Mouse (Mus musculus) ES-E14 (cell line): ENCODE measurements around the gene Nos3. TPM values are rescaled to one million over a fixed set of nuclear protein-coding genes. Genes with fewer than 3 reads are reported as not detected.
A peak's percentile ranks its signal among the peaks of the same experiment; 100 is the strongest.

Experiments
- DNase-seq: peaks from one replicate; pipeline ENCODE4 v3.0.0-alpha.2; 2013; ENCODE audit warnings: low read depth, low spot score
- H3K27ac ChIP-seq: 2 replicates; pipeline ENCODE4 v1.5.1; 2012; ENCODE audit warnings: low read depth, mild to moderate bottlenecking, low read length, moderate library complexity, mixed read lengths; ENCODE audit not compliant: poor library complexity, insufficient read depth, severe bottlenecking
- H3K36me3 ChIP-seq: 2 replicates; pipeline ENCODE4 v1.6.1; 2012; ENCODE audit warnings: mild to moderate bottlenecking, low read length, moderate library complexity, mixed read lengths; ENCODE audit not compliant: control insufficient read depth, poor library complexity, insufficient read depth, severe bottlenecking
- H3K4me1 ChIP-seq, 2 experiments: fragments of 150-350 bp in 1 of 2; sonication (generic) in 1 of 2; 2 replicates each; pipeline ENCODE4 v1.6.1; 2012; ENCODE audit warnings: low read length in 2 of 2, mild to moderate bottlenecking in 1 of 2, mixed read lengths in 1 of 2; ENCODE audit not compliant: control insufficient read depth in 2 of 2, insufficient read depth in 2 of 2, poor library complexity in 1 of 2
- H3K4me3 ChIP-seq, 2 experiments: fragments of 150-350 bp in 1 of 2; sonication (generic) in 1 of 2; 2 replicates each; pipeline ENCODE4 v1.5.1; 2012; ENCODE audit warnings: low read length in 2 of 2, low read depth in 1 of 2, mild to moderate bottlenecking in 1 of 2, mixed read lengths in 1 of 2; ENCODE audit not compliant: insufficient read depth in 1 of 2, poor library complexity in 1 of 2, severe bottlenecking in 1 of 2
- H3K9ac ChIP-seq: 2 replicates; pipeline ENCODE4 v1.6.1; 2012; ENCODE audit warnings: low read depth, mild to moderate bottlenecking, low read length, mixed read lengths; ENCODE audit not compliant: poor library complexity, insufficient read depth, severe bottlenecking
- H3K9me3 ChIP-seq: fragments of 150-350 bp; sonication (generic); 2 replicates; pipeline ENCODE4 v1.6.1; 2012; ENCODE audit warnings: low read depth, mild to moderate bottlenecking, low read length; ENCODE audit not compliant: control insufficient read depth, insufficient read depth
- CHD2 ChIP-seq: IDR thresholded peaks from 2 replicates; pipeline ENCODE4 v1.6.1; 2014; ENCODE audit warnings: mild to moderate bottlenecking, low read depth, low read length, inconsistent platforms
- HCFC1 ChIP-seq: IDR thresholded peaks from 2 replicates; pipeline ENCODE4 v1.6.1; 2012; ENCODE audit warnings: low read length, inconsistent platforms, borderline replicate concordance; ENCODE audit not compliant: insufficient read depth
- MAFK ChIP-seq: IDR thresholded peaks from 2 replicates; pipeline ENCODE4 v1.6.1; 2014; ENCODE audit warnings: mild to moderate bottlenecking, low read depth, low read length, inconsistent platforms; ENCODE audit not compliant: insufficient read depth
- ZC3H11A ChIP-seq: IDR thresholded peaks from 2 replicates; pipeline ENCODE4 v1.6.1; 2012; ENCODE audit warnings: low read depth, mild to moderate bottlenecking, inconsistent platforms, low read length, borderline replicate concordance
- ZNF384 ChIP-seq: IDR thresholded peaks from 2 replicates; pipeline ENCODE4 v1.6.1; 2012; ENCODE audit warnings: low read depth, low read length, inconsistent platforms
- in situ Hi-C, 2 experiments: fragments of 600-800 bp; cut with MboI; formaldehyde crosslinking; loops; one replicate each; pipeline ENCODE4 v1.15.1; 2025; ENCODE audit warnings: low sequenced_read_pairs in 2 of 2, inconsistent platforms in 1 of 2; ENCODE audit not compliant: unreplicated experiment in 2 of 2
- total RNA-seq: library from RNA; depleted of rRNA; stranded (reverse); fragments of 300-350 nt; gene quantifications from 2 replicates; pipeline ENCODE4 v1.2.3, GENCODE M21; 2012; rRNA removed

Nos3 gene
- 2.2 and 5.8 TPM in 2 replicates for total RNA-seq

DNA sequence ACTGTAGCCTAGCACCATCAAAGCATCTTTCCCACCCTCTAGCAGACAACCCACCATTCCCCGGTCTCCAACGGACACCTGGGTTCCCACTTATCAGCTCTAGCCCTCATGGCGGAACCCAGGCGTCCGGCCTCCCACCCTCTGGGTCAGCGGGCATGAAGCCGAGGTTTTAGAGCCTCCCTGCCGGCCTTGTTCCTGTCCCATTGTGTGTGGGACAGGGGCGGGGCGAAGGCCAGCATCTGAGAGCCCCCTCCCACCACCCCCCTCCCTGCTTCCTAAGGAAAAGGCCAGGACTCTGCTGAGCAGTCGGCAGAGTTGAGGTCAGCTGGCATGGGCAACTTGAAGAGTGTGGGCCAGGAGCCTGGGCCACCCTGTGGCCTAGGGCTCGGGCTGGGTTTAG lies at the start of gene Nos3:
Gene Nos3, plus strand, starts transcription at position 303 of the 400 bp plus-strand sequence.
- no peak for DNase-seq
- Histone ChIP-seq H3K4me1 (peaks cover 6 to 26% of the 10 kb centered on the region in 2 experiments; a peak in 2 of 4 replicates), H3K36me3 (no peaks in the 10 kb centered on the region), H3K9me3 (no peaks in the 10 kb centered on the region), H3K9ac (peak within 1 kb of the TSS; percentile 30), H3K27ac (no peak within 1 kb of the TSS), H3K4me3 (peak within 1 kb of the TSS; percentile 18 to 39; a peak in 3 of 4 replicates)
- TF ChIP-seq ZNF384 (no peak), MAFK (no peak), ZC3H11A (no peak), CHD2 (no peak), HCFC1 (no peak)
- in situ Hi-C loops = no loop called here

DNA sequence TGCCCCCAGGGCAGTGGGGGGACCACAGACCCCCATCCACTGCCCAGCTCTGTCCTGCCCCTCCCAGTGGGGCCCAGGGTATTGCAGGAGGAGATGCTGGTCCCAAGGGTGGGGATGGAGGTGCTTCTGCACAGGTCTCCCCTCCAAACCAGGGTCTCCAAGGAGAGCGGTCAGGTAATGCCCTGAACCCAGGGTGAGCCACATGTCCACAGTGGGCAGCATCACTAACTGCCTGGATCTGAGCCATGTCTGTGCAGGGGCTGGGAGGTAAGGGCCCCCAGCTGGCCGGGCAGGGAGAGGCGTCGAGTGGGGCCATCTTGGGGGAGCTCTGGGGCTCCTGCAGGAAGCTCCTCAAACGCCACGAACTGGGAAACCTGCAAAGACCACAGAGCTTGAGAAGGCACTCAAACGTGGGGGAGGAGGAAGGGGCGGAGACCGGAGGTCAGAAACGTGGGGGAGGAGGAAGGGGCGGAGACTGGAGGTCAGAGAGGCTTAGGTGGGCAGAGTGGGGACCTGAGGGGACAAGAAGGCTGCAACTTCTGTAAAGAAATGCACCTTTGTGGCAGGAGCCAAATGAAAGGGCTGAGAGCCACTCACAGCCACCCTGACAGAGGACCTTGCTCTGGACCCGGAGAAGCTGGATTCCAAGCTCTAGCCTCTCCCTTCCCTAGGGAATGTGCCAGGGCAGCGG lies 44.7 kb upstream of the Nos3 start:
- DNase-seq = peak; percentile 55
- peaks cover 4 to 25% of the 10 kb centered on the region in 2 experiments; a peak in 2 of 4 replicates for H3K4me1 ChIP-seq

GRCm38 (mm10) chr5:24320467-24320813 lies 44.2 kb upstream of the Nos3 start:
- no peak for TF ChIP-seq CHD2
- H3K4me3 ChIP-seq = peak overlapping the region in 1 of 2 experiments; percentile 58; a peak in 2 of 4 replicates
- H3K36me3 ChIP-seq = no peaks in the 10 kb centered on the region
- H3K9ac ChIP-seq = peak overlapping the region; percentile 16; the same call in 1 of the 2 replicates
- H3K4me1 ChIP-seq = peaks cover 4 to 26% of the 10 kb centered on the region in 2 experiments; a peak in 2 of 4 replicates
- in situ Hi-C loops = no loop called here
- no peak overlapping the region for H3K27ac ChIP-seq
- no peaks in the 10 kb centered on the region for H3K9me3 ChIP-seq
- no peak for DNase-seq

More for the DNA sequence above, 44.7 kb upstream of the Nos3 start:
- peak overlapping the region; percentile 45; the same call in 1 of the 2 replicates for H3K9ac ChIP-seq
- peak overlapping the region; percentile 16 to 58 for H3K4me3 ChIP-seq
- in situ Hi-C loops = no loop called here
- TF ChIP-seq MAFK (no peak), CHD2 (no peak), ZC3H11A (no peak), ZNF384 (no peak), HCFC1 (no peak)
- no peak overlapping the region for H3K27ac ChIP-seq
- H3K9me3 ChIP-seq = no peaks in the 10 kb centered on the region
- no peaks in the 10 kb centered on the region for H3K36me3 ChIP-seq

DNA sequence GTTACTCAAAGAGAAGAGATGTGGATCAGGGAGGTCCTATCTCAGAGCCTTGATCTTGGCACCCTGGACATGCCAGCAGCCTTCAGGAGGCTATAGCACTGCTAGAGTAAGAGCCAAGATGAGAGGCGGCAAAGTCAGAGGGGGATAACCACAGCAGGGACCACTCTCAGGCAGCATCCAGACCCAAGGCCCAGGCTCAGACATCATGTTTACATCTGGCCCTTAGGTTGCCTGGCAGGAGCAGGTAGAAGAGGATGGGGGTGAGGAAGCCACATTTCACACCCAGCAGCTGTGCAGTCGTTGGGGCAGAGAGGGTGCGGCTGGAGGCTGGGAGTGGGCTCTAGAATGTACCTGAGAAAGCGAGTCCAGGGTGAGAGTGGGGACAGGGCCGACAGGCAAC lies 43.7 kb upstream of the Nos3 start:
- in situ Hi-C loops = no loop called here

More for the DNA sequence above, 43.7 kb upstream of the Nos3 start:
- Histone ChIP-seq H3K4me1 (peaks cover 4 to 30% of the 10 kb centered on the region in 2 experiments; a peak in 2 of 4 replicates), H3K36me3 (no peaks in the 10 kb centered on the region), H3K4me3 (no peak overlapping the region), H3K9me3 (no peaks in the 10 kb centered on the region), H3K27ac (no peak overlapping the region), H3K9ac (no peak overlapping the region)
- no peak for DNase-seq
- TF ChIP-seq HCFC1 (no peak), ZNF384 (no peak), CHD2 (no peak), ZC3H11A (no peak), MAFK (no peak)
